Mouse (Mus musculus): ENCODE measurements at regions not wholly inside any gene's neighbourhood (a gene's known extent, or its start where the extent isn't known, plus 50 kb on each side); places are given as distances from the start of the nearest gene placed in this dataset.
"Not testable (repeated sequence)": the region's sequence is repeated elsewhere in the genome, so short reads cannot be mapped to it uniquely, and the experiment has no call there.

GRCm38 (mm10) chr3:31508471-31508870, 198.3 kb upstream of the Slc7a14 start:
- no peak for DNase-seq (ENCODE audit: low spot score)

- no peak for DNase-seq (ENCODE audit: low spot score)
These were observed 189.2 kb upstream of the Slc7a14 start for GRCm38 (mm10) chr3:31499201-31499968.

GRCm38 (mm10) chr3:31495287-31495686, 185.1 kb upstream of the Slc7a14 start:
- no peak for DNase-seq (ENCODE audit: low spot score)

- DNase-seq (ENCODE audit: low spot score) = no peak
These were observed 184.5 kb upstream of the Slc7a14 start for GRCm38 (mm10) chr3:31494706-31495105.

GRCm38 (mm10) chr3:31491736-31492135, 181.6 kb upstream of the Slc7a14 start:
- not testable (repeated sequence) for DNase-seq (ENCODE audit: low spot score)

GRCm38 (mm10) chr3:31487596-31487995, 177.4 kb upstream of the Slc7a14 start:
- DNase-seq (ENCODE audit: low spot score) = no peak

- no peak for DNase-seq (ENCODE audit: low spot score)
These were observed 171.8 kb upstream of the Slc7a14 start for GRCm38 (mm10) chr3:31481964-31482363.

GRCm38 (mm10) chr3:31467882-31468281, 157.7 kb upstream of the Slc7a14 start:
- no peak for DNase-seq (ENCODE audit: low spot score)

GRCm38 (mm10) chr3:31464260-31464659, 154.1 kb upstream of the Slc7a14 start:
- no peak for DNase-seq (ENCODE audit: low spot score)

GRCm38 (mm10) chr3:31459456-31459855, 149.3 kb upstream of the Slc7a14 start:
- peak; percentile 67 for DNase-seq (ENCODE audit: low spot score)

- DNase-seq (ENCODE audit: low spot score) = no peak
These were observed 147.8 kb upstream of the Slc7a14 start for GRCm38 (mm10) chr3:31457938-31458337.

- DNase-seq (ENCODE audit: low spot score) = no peak
These were observed 144.9 kb upstream of the Slc7a14 start for GRCm38 (mm10) chr3:31455031-31455430.

GRCm38 (mm10) chr3:31444861-31445260, 134.7 kb upstream of the Slc7a14 start:
- no peak for DNase-seq (ENCODE audit: low spot score)

GRCm38 (mm10) chr3:31444311-31444710, 134.1 kb upstream of the Slc7a14 start:
- DNase-seq (ENCODE audit: low spot score) = no peak

- no peak for DNase-seq (ENCODE audit: low spot score)
These were observed 133.7 kb upstream of the Slc7a14 start for GRCm38 (mm10) chr3:31443894-31444293.

- DNase-seq (ENCODE audit: low spot score) = no peak
These were observed 130.1 kb upstream of the Slc7a14 start for GRCm38 (mm10) chr3:31440282-31440681.

- DNase-seq (ENCODE audit: low spot score) = no peak
These were observed 127.8 kb upstream of the Slc7a14 start for GRCm38 (mm10) chr3:31437970-31438369.

GRCm38 (mm10) chr3:31435204-31435963, 125.2 kb upstream of the Slc7a14 start:
- DNase-seq (ENCODE audit: low spot score) = no peak

GRCm38 (mm10) chr3:31433201-31433600, 123.0 kb upstream of the Slc7a14 start:
- DNase-seq (ENCODE audit: low spot score) = no peak

- DNase-seq (ENCODE audit: low spot score) = no peak
These were observed 113.3 kb upstream of the Slc7a14 start for GRCm38 (mm10) chr3:31423517-31423916.

- no peak for DNase-seq (ENCODE audit: low spot score)
These were observed 98.6 kb upstream of the Slc7a14 start for GRCm38 (mm10) chr3:31408802-31409201.

- DNase-seq (ENCODE audit: low spot score) = no peak
These were observed 95.7 kb upstream of the Slc7a14 start for GRCm38 (mm10) chr3:31405880-31406279.

GRCm38 (mm10) chr3:31399136-31399535, 89.0 kb upstream of the Slc7a14 start:
- DNase-seq (ENCODE audit: low spot score) = no peak
